Mouse (Mus musculus) hematopoietic multipotent progenitor cell, adult 10-12 weeks (in vitro differentiated cells): ENCODE results near the gene Chchd5. TPM values are rescaled to one million over a fixed set of nuclear protein-coding genes. Genes with fewer than 3 reads are reported as not detected.

Experiments used
- polyA plus RNA-seq: library from polyadenylated mRNA; stranded (reverse); fragments of >175 nt; gene quantifications from 2 replicates; pipeline ENCODE4 v1.2.3, GENCODE M21; 2012; ENCODE audit warnings: low replicate concordance

The Chchd5 gene
- 2.3 and 17.5 TPM in 2 replicates for polyA plus RNA-seq

DNA sequence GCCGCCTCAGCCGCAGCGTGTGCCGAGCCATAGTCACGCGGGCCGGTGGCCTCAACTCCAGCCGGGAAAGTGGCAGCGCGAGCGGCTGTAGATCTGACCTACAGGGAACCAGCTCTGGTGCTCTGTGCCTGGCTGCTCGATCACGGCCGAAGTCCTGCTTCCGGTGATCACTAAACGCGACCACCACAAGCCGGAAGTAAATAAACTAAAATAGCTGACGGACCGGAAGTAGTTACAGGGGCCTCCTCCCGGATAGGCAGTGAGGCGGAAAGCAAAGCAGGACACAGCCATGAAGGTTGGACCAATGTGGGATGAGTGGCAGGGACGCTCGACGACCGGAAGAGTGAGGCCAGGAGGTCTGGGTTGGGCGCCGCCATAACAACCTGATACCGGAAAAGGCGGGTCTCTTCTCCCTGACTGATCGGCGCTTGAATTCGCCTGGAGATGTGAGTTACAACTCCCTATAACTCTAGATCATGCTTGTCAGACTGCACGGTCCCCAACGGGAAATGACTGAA, at the start of gene Chchd5:
Gene Chchd5, plus strand, starts transcription at position 289 of the 518 bp plus-strand sequence.

DNA sequence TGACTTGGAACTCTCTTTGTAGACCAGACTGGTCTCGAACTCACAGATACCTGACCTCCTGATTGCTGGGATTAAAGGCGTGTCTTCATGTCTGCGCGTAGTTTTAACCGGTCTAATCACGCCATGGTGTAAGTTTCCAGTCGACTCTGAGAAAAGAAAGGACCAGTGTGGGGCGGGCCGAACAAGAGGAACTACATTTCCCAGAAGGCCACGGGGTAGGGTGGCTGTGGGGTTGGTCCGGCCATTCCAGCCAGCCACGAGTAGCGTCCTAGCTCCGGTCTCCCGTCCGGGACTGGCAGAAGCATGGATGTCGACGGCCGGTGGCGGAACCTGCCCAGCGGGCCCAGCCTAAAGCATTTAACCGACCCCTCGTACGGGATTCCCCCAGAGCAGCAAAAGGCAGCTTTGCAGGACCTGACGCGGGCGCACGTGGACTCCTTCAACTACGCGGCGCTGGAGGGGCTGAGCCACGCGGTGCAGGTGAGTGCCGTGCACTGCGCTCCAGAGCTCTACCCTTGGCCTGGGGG, 28.7 kb upstream of the Chchd5 start, which contains the start of gene Polr1b:
Gene Polr1b, plus strand, starts transcription at position 212 of the 527 bp plus-strand sequence.

Other genes starting within 250 kb of the Chchd5 start
- 0.26 TPM in 1 of 2 replicates, not detected in the other for gene Zc3h8, start 185.6 kb upstream of the Chchd5 start, polyA plus RNA-seq
- 10.7 and 33.4 TPM in 2 replicates for gene Zc3h6, start 162.3 kb upstream of the Chchd5 start, polyA plus RNA-seq
- 4.3 and 5.3 TPM in 2 replicates for gene Gm10762, start 162.0 kb upstream of the Chchd5 start, polyA plus RNA-seq
- gene Vinac1, start 81.5 kb upstream of the Chchd5 start, polyA plus RNA-seq, result not detected in 2 replicates
- gene Ttl, start 63.8 kb upstream of the Chchd5 start, polyA plus RNA-seq, result 1.7 and 2.0 TPM in 2 replicates
- gene Polr1b, start 28.7 kb upstream of the Chchd5 start, polyA plus RNA-seq, result 6.7 and 10.6 TPM in 2 replicates
- gene Slc20a1, start 69.1 kb downstream of the Chchd5 start, polyA plus RNA-seq, result 32.1 and 36.1 TPM in 2 replicates
- gene Ckap2l, start 167.5 kb downstream of the Chchd5 start, polyA plus RNA-seq, result 7.2 and 10.9 TPM in 2 replicates
- 0.09 and 0.34 TPM in 2 replicates for gene Il1a, start 180.3 kb downstream of the Chchd5 start, polyA plus RNA-seq
- gene Il1b, start 241.4 kb downstream of the Chchd5 start, polyA plus RNA-seq, result 6.3 and 12.8 TPM in 2 replicates